Mouse (Mus musculus): ENCODE measurements around the gene Pgam5. TPM values are rescaled to one million over a fixed set of nuclear protein-coding genes. Genes with fewer than 3 reads are reported as not detected.

Gene Pgam5
- polyA plus RNA-seq, 1 experiment, result 35.4 TPM

- no peak for TF ChIP-seq MYOD1 (IDR thresholded peaks at IDR 0.05; ENCODE audit: control insufficient read depth in 1 of 3, insufficient read length in 2 of 3, low read depth in 2 of 3)
- no peak for TF ChIP-seq SRF (IDR thresholded peaks at IDR 0.05; ENCODE audit: control insufficient read depth, insufficient read length, low read depth)
- TF ChIP-seq POLR2AphosphoS2 (IDR thresholded peaks at IDR 0.05; ENCODE audit: insufficient read length, low read depth), result no peak
- no peak for TF ChIP-seq MAX (IDR thresholded peaks at IDR 0.05; ENCODE audit: low read depth)
- TF ChIP-seq CEBPB (IDR thresholded peaks at IDR 0.05; ENCODE audit: insufficient read depth, poor library complexity, severe bottlenecking), result no peak
- no peak for TF ChIP-seq E2F4 (IDR thresholded peaks at IDR 0.05; ENCODE audit: insufficient read depth)
- no peak for TF ChIP-seq TCF12 (IDR thresholded peaks at IDR 0.05; ENCODE audit: insufficient read depth, poor library complexity, severe bottlenecking)
- no peak for TF ChIP-seq TCF3 (IDR thresholded peaks at IDR 0.05; ENCODE audit: insufficient read length, low read depth)
- no peak for TF ChIP-seq MYOG (IDR thresholded peaks at IDR 0.05; ENCODE audit: control insufficient read depth in 1 of 3, insufficient read depth in 1 of 3, insufficient read length in 2 of 3, low read depth in 2 of 3)
- TF ChIP-seq REST (IDR thresholded peaks at IDR 0.05; ENCODE audit: insufficient read depth, insufficient read length), result no peak
- TF ChIP-seq USF1 (IDR thresholded peaks at IDR 0.05; ENCODE audit: low read depth), result no peak
- no peak for TF ChIP-seq POLR2A (IDR thresholded peaks at IDR 0.05; ENCODE audit: insufficient read length, low read depth)
- Histone ChIP-seq H3K4me3 (no peak overlapping the region), H3K27me3 (ENCODE audit: control insufficient read depth, insufficient read depth, insufficient read length) (no peaks in the 10 kb centered on the region), H3K79me2 (ENCODE audit: control insufficient read depth, insufficient read depth) (no peaks in the 10 kb centered on the region), H3K36me3 (ENCODE audit: control insufficient read depth, insufficient read depth) (no peaks in the 10 kb centered on the region), H3K4me2 (ENCODE audit: low read depth) (no peak overlapping the region), H3ac (ENCODE audit: control insufficient read depth, insufficient read length) (no peak overlapping the region)
Measured at GRCm38 (mm10) chr5:110276391-110276790, 6.7 kb upstream of the Pgam5 start.

DNA sequence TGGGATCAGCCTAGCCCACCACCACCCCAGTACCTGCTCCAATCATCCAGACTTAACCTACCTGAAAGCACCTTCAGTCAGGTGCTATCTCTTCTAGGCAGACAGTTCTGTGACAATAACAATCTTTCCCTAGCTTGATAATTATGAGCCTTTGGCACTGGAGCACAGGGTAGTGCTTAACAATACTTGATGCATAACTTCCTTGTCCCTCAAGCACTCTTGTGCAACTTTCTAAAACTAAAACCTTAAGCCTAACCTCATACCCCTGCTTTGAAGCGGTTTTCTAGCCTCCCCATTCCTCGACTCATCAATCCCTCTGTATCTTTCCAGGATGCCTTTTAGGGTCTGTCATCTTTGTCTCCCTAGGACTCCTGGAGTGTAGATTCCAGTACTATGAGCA lies 5.1 kb upstream of the Pgam5 start:
- H3K79me2 ChIP-seq (ENCODE audit: control insufficient read depth, insufficient read depth), result no peaks in the 10 kb centered on the region
- no peak overlapping the region for H3K4me2 ChIP-seq (ENCODE audit: low read depth)
- no peak overlapping the region for H3ac ChIP-seq (ENCODE audit: control insufficient read depth, insufficient read length)
- H3K4me3 ChIP-seq, result no peak overlapping the region
- H3K27me3 ChIP-seq (ENCODE audit: control insufficient read depth, insufficient read depth, insufficient read length), result no peaks in the 10 kb centered on the region
- TF ChIP-seq E2F4 (IDR thresholded peaks at IDR 0.05; ENCODE audit: insufficient read depth) (no peak), USF1 (IDR thresholded peaks at IDR 0.05; ENCODE audit: low read depth) (no peak), POLR2AphosphoS2 (IDR thresholded peaks at IDR 0.05; ENCODE audit: insufficient read length, low read depth) (no peak), TCF12 (IDR thresholded peaks at IDR 0.05; ENCODE audit: insufficient read depth, poor library complexity, severe bottlenecking) (no peak), SRF (IDR thresholded peaks at IDR 0.05; ENCODE audit: control insufficient read depth, insufficient read length, low read depth) (no peak), REST (IDR thresholded peaks at IDR 0.05; ENCODE audit: insufficient read depth, insufficient read length) (no peak), POLR2A (IDR thresholded peaks at IDR 0.05; ENCODE audit: insufficient read length, low read depth) (no peak), MYOD1 (IDR thresholded peaks at IDR 0.05; ENCODE audit: control insufficient read depth in 1 of 3, insufficient read length in 2 of 3, low read depth in 2 of 3) (no peak), MYOG (IDR thresholded peaks at IDR 0.05; ENCODE audit: control insufficient read depth in 1 of 3, insufficient read depth in 1 of 3, insufficient read length in 2 of 3, low read depth in 2 of 3) (no peak), MAX (IDR thresholded peaks at IDR 0.05; ENCODE audit: low read depth) (no peak), CEBPB (IDR thresholded peaks at IDR 0.05; ENCODE audit: insufficient read depth, poor library complexity, severe bottlenecking) (no peak), TCF3 (IDR thresholded peaks at IDR 0.05; ENCODE audit: insufficient read length, low read depth) (no peak)
- H3K36me3 ChIP-seq (ENCODE audit: control insufficient read depth, insufficient read depth), result no peaks in the 10 kb centered on the region

DNA sequence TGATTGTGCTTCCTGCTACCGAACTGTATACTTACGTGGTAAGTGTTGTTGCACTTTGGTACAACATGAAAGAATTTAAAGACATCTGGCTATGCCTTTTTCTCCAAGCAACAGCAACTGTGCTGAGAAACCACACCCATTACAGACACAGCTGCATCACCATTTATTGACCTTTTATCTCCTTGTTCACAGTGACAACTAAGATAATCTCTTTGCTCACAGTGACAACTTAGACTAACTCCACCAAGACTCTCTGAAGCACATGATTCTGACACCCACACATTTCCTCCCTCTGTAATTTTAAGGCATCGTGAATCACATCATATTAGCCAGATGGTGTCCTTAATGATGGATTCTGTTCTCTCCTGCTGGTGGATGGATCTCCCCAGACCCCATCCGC lies 4.4 kb upstream of the Pgam5 start:
- Histone ChIP-seq H3K79me2 (ENCODE audit: control insufficient read depth, insufficient read depth) (peaks cover 5% of the 10 kb centered on the region), H3K4me2 (ENCODE audit: low read depth) (no peak overlapping the region), H3K27me3 (ENCODE audit: control insufficient read depth, insufficient read depth, insufficient read length) (no peaks in the 10 kb centered on the region), H3ac (ENCODE audit: control insufficient read depth, insufficient read length) (no peak overlapping the region), H3K36me3 (ENCODE audit: control insufficient read depth, insufficient read depth) (no peaks in the 10 kb centered on the region), H3K4me3 (no peak overlapping the region)
- TF ChIP-seq POLR2AphosphoS2 (IDR thresholded peaks at IDR 0.05; ENCODE audit: insufficient read length, low read depth), result no peak

GRCm38 (mm10) chr5:110270242-110270641 lies 529 bp upstream of the Pgam5 start:
- TF ChIP-seq USF1 (IDR thresholded peaks at IDR 0.05; ENCODE audit: low read depth) (no peak), REST (IDR thresholded peaks at IDR 0.05; ENCODE audit: insufficient read depth, insufficient read length) (no peak), TCF3 (IDR thresholded peaks at IDR 0.05; ENCODE audit: insufficient read length, low read depth) (no peak), POLR2AphosphoS2 (IDR thresholded peaks at IDR 0.05; ENCODE audit: insufficient read length, low read depth) (no peak), TCF12 (IDR thresholded peaks at IDR 0.05; ENCODE audit: insufficient read depth, poor library complexity, severe bottlenecking) (no peak), MYOG (IDR thresholded peaks at IDR 0.05; ENCODE audit: control insufficient read depth in 1 of 3, insufficient read depth in 1 of 3, insufficient read length in 2 of 3, low read depth in 2 of 3) (no peak), POLR2A (IDR thresholded peaks at IDR 0.05; ENCODE audit: insufficient read length, low read depth) (no peak), SRF (IDR thresholded peaks at IDR 0.05; ENCODE audit: control insufficient read depth, insufficient read length, low read depth) (no peak), MAX (IDR thresholded peaks at IDR 0.05; ENCODE audit: low read depth) (no peak), MYOD1 (IDR thresholded peaks at IDR 0.05; ENCODE audit: control insufficient read depth in 1 of 3, insufficient read length in 2 of 3, low read depth in 2 of 3) (no peak), E2F4 (IDR thresholded peaks at IDR 0.05; ENCODE audit: insufficient read depth) (no peak), CEBPB (IDR thresholded peaks at IDR 0.05; ENCODE audit: insufficient read depth, poor library complexity, severe bottlenecking) (no peak)
- H3K4me3 ChIP-seq, result peak overlapping the region; percentile 89
- H3K4me2 ChIP-seq (ENCODE audit: low read depth), result no peak overlapping the region
- no peaks in the 10 kb centered on the region for H3K27me3 ChIP-seq (ENCODE audit: control insufficient read depth, insufficient read depth, insufficient read length)
- peaks cover 29% of the 10 kb centered on the region for H3K79me2 ChIP-seq (ENCODE audit: control insufficient read depth, insufficient read depth)
- peaks cover 12% of the 10 kb centered on the region for H3K36me3 ChIP-seq (ENCODE audit: control insufficient read depth, insufficient read depth)
- peak overlapping the region; percentile 54 for H3ac ChIP-seq (ENCODE audit: control insufficient read depth, insufficient read length)

- no peak for TF ChIP-seq USF1 (IDR thresholded peaks at IDR 0.05; ENCODE audit: low read depth)
- no peak for TF ChIP-seq E2F4 (IDR thresholded peaks at IDR 0.05; ENCODE audit: insufficient read depth)
- no peak for TF ChIP-seq POLR2AphosphoS2 (IDR thresholded peaks at IDR 0.05; ENCODE audit: insufficient read length, low read depth)
- no peak for TF ChIP-seq REST (IDR thresholded peaks at IDR 0.05; ENCODE audit: insufficient read depth, insufficient read length)
- TF ChIP-seq TCF12 (IDR thresholded peaks at IDR 0.05; ENCODE audit: insufficient read depth, poor library complexity, severe bottlenecking), result no peak
- no peak for TF ChIP-seq POLR2A (IDR thresholded peaks at IDR 0.05; ENCODE audit: insufficient read length, low read depth)
- TF ChIP-seq MYOG (IDR thresholded peaks at IDR 0.05; ENCODE audit: control insufficient read depth in 1 of 3, insufficient read depth in 1 of 3, insufficient read length in 2 of 3, low read depth in 2 of 3), result no peak
- TF ChIP-seq SRF (IDR thresholded peaks at IDR 0.05; ENCODE audit: control insufficient read depth, insufficient read length, low read depth), result no peak
- TF ChIP-seq MYOD1 (IDR thresholded peaks at IDR 0.05; ENCODE audit: control insufficient read depth in 1 of 3, insufficient read length in 2 of 3, low read depth in 2 of 3), result no peak
- TF ChIP-seq TCF3 (IDR thresholded peaks at IDR 0.05; ENCODE audit: insufficient read length, low read depth), result no peak
- no peak for TF ChIP-seq MAX (IDR thresholded peaks at IDR 0.05; ENCODE audit: low read depth)
- no peak for TF ChIP-seq CEBPB (IDR thresholded peaks at IDR 0.05; ENCODE audit: insufficient read depth, poor library complexity, severe bottlenecking)
- peaks cover 26% of the 10 kb centered on the region for H3K36me3 ChIP-seq (ENCODE audit: control insufficient read depth, insufficient read depth)
Measured at GRCm38 (mm10) chr5:110266941-110267340, 2.8 kb downstream of the Pgam5 start.

More at GRCm38 (mm10) chr5:110266941-110267340, 2.8 kb downstream of the Pgam5 start:
- Histone ChIP-seq H3K4me3 (no peak overlapping the region), H3K4me2 (ENCODE audit: low read depth) (no peak overlapping the region), H3ac (ENCODE audit: control insufficient read depth, insufficient read length) (no peak overlapping the region), H3K79me2 (ENCODE audit: control insufficient read depth, insufficient read depth) (peaks cover 29% of the 10 kb centered on the region), H3K27me3 (ENCODE audit: control insufficient read depth, insufficient read depth, insufficient read length) (no peaks in the 10 kb centered on the region)
